Mouse (Mus musculus): Measurements from ENCODE around the gene Shroom3.

The Shroom3 gene

DNA sequence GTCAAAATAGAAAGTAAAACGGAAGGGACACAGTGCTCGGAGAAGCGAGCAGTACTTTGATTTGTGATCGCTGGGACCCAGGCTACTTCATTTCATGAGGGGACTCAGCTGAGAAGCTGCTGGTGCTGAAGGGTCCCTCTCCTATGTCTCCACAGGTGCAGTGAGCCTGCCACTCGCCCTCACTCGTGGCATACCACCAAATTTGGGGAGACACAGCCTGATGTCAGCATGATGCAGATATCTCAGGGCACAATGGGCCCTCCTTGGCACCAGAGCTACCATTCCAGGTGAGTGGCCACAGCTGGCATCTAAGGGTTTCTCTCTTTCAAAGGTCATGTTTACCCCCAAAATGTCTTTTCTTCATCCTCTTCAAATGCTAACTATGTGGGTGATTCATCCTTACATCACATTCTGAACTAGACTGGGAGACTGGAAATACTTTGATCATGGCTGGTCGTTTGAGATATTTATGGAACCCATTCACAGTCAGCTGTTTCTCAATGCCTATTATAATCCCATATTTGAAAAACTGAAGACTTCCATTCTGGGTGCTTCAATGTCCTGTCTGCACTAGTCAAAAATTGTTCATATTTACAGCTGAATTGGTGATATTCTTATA, 250.5 kb downstream of the Shroom3 start:
- no peak for DNase-seq (ENCODE audit: low spot score in 2 of 2)

DNA sequence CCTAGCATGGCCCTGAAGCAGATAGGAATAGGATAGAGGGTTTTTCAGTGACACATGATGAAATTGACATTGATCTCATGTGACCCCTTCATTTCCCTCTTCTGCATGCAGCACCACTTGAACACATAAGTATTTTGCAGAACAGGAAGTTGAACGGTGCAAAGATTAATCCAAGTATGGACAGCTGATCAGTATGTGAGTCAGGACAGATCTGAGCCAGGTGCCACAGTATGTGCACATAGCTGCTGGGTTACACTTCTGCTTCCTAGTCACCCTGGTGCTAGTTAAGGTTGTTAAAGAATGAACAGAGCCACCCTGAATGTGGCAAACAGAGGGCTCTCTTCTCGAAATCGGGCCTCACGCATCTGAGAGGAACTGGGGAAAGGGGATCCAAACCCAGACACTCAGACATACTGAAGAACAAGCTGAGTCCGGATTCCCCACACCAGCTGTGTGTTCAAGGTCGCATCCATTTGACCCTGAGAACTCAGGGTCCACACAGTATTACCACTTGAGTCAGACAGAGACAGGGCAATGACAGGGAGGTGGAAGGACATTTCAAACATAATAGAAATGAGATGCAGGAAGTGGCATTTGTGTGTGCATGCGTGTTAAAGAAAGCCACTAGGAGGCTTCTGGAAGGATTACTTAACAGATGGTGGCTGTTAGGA, 251.2 kb downstream of the Shroom3 start:
- DNase-seq (ENCODE audit: low spot score in 2 of 2): no peak

DNA sequence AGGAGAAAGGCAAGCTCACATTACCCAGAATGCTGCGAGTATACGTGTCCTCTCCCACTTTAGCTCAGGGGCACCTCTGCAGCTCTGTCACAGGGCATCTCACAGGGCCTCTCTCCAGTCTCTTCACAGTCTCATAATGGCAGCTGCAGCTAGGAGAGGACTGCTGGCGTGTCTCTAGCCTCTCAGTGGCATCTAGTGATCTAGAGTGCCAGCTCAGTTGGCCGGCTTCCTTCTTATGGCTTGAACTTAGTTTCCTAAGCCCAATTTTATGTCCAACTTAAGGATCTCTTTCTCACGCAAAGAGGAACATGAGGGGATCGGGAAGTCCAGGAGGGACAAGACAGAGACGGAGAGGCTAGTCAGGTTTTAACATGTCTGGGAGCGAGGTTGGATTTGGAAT, 252.6 kb downstream of the Shroom3 start:
- no peak for DNase-seq (ENCODE audit: low spot score in 2 of 2)

DNA sequence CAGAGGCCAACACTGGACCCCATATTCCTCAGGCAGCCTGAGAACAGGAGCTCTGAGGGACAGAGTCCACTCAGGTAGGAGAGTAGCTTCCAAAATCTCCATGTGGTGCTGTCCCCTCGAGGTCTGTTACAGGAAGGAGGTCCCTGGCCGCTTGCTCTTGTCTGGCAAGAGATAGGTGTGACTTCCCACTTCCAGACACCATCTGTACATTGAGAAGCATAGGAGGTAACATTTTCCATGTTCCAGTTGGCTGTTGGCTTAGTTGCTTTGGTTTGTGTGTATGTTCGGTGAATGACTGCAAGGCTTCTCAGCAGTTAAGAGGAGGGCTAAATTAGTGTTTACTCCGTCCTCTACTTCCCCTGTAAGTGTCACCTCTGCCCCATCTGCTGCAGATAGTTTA, 254.5 kb downstream of the Shroom3 start:
- no peak for DNase-seq (ENCODE audit: low spot score in 2 of 2)

DNA sequence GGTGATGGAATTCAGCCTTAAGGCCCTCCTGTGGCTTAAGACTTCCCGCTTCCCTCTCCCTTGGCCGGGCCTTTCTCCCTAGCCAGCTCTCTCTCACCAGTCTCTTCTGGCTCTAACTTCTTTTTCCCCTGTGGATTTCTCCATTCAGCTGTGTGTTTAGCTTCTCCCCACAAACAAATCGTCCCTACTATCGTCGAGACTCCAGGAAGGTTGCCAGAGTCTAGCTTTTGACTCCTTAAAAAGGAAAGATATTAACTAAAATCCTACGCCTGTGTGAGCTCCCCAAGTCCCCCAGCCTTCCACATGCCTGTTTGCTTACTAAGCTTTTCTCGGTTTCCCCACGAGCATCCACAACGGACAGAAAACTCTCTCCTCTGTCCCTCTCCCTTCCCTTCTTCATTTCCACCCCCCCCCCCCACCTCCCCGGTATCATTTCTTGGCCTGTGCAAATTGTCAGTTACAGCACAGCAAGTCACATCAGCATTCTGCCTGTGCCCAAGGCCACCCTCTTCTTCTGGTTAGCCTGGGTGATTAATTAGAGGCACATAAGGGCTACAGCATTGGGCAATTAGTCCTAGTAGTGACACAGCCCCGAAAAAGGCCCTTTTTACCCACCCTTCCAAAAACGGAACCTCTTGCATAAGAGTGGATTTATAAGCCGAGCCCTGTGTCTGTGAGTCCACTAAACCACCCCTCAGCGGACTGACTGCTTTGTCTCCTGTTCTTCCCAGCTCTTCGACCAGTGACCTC, 256.2 kb downstream of the Shroom3 start:
- DNase-seq (ENCODE audit: low spot score in 2 of 2): no peak

DNA sequence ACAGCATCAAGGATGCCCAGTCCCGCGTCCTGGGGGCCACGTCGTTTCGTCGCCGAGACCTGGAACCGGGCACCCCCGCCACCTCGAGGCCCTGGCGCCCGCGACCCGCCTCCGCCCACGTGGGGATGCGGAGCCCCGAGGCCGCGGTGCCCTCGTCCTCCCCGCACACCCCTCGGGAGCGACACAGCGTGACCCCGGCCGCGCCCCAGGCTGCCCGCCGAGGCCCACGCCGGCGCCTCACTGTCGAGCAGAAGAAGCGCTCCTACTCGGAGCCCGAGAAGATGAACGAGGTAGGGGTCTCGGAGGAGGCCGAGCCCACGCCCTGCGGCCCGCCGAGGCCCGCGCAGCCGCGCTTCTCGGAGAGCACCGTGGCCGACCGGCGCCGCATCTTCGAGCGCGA, 258.9 kb downstream of the Shroom3 start:
- DNase-seq (ENCODE audit: low spot score in 2 of 2): no peak

DNA sequence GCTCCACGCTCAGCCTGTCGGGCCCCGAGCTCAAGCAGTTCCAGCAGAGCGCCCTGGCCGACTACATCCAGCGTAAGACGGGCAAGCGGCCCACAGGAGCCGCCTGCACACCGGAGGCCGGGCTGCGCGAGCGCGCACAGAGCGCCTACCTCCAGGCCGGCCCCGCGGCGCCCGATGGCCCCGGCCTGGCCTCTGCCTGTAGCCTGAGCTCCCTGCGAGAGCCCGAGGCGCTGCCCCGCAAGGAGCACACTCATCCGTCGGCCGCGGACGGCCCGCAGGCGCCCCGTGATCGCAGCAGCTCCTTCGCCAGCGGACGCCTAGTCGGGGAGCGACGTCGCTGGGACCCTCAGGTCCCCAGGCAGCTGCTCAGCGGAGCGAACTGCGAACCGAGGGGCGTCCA, 259.3 kb downstream of the Shroom3 start:
- DNase-seq (ENCODE audit: low spot score in 2 of 2): no peak

DNA sequence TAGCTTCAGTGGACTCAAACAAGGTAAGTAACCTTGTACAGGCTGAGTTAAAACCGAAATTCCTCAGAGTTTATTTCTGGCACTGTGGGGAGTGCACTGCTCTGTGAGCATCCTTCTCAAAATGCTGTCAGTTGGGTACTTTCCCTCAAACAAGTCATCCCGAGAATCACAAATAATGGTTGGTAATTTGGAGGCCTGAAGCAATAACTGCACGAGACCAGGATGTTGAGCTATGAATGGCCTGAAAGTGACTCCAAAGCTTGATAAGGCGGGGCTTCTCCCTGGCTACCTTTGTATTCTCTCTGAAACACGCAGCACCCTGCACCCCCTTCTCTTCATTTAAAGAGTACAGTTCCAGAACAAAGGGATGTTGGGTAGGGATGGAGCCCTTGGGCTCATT, 261.6 kb downstream of the Shroom3 start:
- no peak for DNase-seq (ENCODE audit: low spot score in 2 of 2)

DNA sequence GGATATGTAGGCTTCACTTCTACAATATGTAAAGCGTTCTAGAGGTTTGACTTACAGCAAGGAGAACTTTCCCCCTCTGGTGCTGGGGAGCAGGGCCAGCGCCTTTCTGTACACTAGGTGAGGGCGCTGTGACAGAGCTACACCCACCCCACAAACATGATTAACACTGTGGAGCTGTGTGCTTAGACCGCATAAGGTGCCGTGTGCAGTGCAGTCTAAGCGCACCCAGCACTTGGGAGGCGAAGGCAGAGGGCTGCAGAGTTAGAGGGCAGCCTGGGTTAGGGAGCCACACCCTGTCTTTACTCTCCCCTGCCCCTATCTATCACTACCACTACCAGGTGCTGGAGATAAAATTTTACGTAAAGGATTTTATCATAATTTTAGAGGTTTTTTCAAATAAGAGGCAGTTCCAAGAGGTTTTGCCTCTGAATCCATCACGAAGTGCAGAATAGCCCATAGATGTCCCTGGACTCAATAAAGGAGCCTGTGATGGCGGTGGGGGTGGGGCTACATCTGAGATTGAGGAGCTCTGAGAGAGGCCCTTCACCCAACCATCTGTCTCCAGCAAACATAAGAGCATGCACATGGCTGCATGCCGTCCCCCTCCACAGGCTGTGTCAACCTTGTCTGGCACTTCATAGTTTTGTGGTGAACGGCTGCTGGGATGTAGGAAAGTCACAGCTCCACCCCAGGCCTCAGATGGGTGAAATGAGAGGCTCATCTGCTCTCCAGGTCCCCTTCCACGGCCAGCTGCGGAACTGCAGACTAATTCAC, 265.9 kb downstream of the Shroom3 start:
- no peak for DNase-seq (ENCODE audit: low spot score in 2 of 2)

DNA sequence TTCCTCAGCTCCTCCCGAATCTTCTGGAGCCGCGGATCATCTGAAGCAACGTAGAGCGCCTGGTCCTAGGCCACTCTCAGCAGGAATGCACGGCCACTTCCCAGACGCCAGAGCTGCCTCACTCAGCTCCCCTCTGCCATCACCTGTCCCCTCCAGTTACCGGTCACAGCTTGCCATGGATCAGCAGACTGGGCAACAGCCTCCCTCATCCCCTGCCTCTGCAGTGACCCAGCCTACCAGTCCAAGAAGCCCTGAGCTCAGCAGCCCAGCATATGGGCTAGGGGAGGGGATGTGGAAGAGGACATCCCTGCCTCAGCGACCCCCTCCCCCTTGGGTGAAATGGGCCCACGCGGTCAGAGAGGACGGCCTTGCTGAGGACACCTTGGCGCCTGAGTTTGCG, 267.3 kb downstream of the Shroom3 start:
- DNase-seq (ENCODE audit: low spot score in 2 of 2): no peak

DNA sequence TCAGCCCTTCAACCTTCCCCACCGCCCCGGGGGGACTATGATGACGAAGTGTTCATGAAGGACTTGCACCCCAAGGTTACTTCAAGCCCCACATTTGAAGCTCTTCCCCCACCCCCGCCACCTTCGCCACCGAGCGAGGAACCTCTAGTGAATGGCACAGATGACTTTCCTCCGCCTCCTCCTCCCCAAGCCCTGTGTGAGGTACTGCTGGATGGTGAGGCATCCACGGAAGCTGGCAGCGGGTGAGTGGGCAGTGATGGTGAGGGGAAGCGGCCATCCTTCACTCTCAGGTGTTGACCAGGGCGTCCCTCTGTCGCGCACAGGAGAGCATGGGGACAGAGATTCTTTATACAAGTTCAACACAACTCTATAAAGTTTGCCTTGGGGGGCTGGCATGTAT, 267.8 kb downstream of the Shroom3 start:
- no peak for DNase-seq (ENCODE audit: low spot score in 2 of 2)

DNA sequence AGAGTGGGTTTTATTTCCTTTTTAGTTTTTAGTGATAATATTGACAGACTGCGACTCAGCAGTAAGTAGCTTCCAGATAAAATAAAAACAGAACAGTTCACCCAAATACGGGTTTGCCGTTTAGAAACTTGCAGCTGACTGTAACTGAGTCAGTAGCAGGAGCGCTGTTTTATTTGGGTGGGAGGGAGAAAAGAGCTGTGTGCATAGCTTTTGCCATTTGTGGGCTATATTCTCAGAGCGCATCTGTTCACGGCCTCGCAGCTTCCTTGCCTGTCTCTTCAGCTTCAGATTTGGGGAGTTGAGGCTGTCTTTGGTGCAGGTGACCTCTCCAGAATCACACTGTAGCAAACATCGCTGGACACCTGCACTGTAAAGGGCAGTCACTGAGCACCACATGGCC, 270.6 kb downstream of the Shroom3 start:
- no peak for DNase-seq (ENCODE audit: low spot score in 2 of 2)

DNA sequence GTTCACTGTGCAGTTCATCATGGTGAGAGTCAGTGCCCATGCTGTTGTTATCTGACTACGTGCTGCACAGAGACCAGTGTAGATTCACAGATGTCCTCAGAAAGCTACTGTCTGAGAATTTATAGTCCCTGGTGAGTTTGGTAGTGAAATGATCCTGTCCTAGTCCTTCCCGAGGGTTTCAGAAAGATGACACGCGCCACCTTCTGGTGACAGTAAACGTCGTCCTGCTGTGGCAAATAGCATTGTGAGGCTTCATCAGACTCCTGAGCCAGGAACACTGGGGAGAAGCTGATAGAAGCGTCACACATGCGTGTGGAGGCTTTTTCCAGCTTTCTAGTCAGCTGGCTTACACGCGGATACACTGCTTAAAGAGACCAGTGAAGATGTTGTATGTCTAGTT, 271.1 kb downstream of the Shroom3 start:
- peak; percentile 90 to 92 for DNase-seq (ENCODE audit: low spot score in 2 of 2)

DNA sequence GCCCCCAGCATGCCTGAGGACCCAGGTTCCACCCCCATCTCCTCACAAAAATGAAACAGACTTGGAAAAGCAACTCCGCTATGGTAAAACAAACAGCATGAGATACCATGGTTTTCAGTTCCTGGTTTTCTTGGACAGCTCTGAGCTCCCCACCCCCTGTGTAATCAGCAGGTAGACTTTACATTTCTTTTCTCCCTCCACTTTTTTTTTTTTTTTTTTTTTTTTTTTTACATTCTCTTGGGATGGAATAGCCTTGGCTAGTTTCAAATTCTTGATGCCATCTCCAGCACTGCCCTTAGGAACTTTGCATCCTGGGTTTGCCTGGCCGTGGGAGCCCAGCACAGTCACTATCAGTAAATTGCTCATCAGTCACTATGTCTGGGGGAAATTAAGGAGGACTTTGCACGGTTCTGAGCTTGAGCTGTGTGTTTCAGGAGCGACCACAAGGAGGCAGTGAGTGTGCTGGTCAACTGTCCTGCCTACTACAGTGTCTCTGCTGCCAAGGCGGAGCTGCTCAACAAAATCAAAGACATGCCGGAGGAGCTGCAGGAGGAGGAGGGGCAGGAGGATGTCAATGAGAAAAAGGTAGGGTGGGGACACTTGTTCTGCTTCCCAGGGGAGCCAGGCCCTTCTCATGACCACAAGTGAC, 271.7 kb downstream of the Shroom3 start:
- DNase-seq (ENCODE audit: low spot score in 2 of 2): no peak

DNA sequence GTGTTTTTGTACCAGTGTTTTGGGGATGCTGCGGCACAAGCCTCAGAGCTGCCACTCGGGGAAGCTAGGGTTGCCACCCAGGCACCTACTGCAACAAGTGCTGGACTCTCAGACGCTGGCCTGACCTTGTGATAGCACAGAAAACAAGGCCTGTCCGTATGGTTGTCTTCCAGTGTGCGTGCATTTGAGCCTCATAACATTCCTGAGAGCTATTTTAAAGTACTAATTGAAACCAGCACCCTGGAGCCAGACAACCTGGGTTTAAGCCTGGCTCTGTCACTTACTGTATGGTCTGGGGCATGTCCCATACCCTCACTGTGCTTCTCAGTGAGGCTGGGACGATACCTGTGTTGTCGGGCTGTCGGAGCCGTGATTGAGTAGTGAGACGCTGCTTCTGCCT, 276.1 kb downstream of the Shroom3 start:
- no peak for DNase-seq (ENCODE audit: low spot score in 2 of 2)

DNA sequence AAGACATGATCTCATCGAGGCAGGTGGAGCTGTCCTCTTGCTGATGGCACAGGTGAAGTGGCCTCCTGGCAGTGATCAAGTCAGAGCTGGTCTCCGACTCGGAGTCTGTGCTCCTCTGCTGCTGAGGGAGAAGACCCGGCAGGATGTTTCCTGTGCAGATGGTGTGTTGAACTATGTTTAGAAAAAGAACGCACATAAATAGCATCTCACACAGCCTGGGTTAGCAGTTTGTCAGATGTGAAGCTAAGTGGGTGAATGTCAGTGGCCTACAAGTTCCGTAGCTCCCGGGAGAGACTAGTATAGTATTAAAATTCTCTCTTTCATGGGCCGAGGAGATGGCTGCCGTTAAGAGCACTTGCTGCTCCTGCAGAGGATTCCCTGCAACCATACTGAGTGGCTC, 276.5 kb downstream of the Shroom3 start:
- no peak for DNase-seq (ENCODE audit: low spot score in 2 of 2)

DNA sequence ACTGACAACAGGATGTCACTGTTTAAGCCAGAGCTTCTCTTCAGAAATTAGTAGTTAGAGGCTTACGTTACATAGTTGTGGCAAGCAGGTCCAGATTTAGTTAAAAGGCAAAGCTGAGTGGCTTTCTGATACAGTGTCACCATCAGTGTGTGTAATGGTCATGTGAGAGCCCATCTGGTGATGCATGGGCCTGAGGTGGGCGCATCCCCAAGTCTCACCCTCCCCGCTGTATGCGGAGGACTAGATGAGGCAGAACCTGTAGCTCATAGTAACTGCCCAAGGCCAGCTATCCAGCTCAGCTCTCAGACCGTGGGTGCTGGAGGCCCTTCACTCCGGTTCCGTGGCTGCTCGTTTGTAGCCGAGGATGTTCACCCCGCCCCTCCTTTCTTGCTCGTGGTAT, 278.1 kb downstream of the Shroom3 start:
- no peak for DNase-seq (ENCODE audit: low spot score in 2 of 2)

DNA sequence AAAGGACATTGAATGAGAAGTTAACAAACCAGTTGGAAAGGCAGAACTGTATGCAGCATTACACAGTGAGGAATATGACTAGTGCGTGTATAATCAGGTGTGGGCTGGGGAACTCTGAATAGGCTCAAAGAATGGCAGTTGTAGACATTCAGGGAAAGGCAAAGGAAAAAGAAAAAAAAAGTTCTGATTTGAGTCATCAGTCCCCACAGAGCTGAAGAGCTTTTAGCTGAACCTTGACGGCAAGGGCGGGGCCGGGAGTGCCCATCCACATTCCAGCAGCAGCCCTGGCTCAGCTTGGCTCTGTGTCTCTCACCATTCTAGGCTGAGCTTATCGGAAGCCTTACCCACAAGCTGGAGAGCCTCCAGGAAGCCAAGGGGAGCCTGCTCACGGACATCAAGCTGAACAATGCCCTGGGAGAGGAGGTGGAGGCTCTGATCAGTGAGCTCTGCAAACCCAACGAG, 278.6 kb downstream of the Shroom3 start:
- DNase-seq (ENCODE audit: low spot score in 2 of 2): no peak

DNA sequence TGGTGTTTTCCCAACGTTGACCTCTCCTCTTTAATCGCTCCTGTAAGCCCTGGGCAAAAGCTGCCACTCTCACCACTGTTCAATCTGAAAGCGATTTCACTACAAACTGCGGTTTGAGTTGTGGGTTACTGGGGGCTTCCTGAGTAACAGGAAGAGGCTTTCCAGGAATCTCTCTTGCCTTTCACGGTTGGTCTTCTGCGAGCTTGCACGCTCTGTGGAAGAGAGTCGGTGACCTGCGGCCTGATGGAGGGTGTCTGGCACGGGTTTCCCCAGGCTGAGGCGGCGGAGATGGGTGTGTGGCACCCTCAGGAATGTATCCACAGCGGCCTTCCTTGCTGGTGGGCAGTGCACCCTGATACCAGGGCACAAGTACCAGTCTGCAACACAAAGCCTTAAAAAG, 281.5 kb downstream of the Shroom3 start:
- DNase-seq (ENCODE audit: low spot score in 2 of 2): no peak

DNA sequence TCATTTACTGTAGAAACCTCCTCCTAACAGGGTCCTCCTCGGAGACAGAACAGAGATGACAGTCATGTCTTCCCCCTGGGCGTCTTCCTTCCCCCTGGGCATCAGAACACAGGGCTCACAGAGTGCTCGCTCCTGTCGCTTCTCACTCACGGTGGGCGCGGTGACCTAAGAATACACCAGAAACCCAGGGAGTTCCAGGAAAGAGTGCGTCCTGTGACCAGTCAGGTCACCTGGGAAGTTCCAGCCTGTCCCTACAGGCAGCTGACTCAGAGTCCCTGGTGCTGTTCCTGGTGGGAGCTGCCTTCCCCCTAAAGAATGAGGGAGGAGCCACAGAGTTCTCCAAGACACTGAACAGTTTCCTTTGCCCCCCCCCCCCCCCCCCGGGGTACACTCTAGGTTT, 283.9 kb downstream of the Shroom3 start:
- no peak for DNase-seq (ENCODE audit: low spot score in 2 of 2)

DNA sequence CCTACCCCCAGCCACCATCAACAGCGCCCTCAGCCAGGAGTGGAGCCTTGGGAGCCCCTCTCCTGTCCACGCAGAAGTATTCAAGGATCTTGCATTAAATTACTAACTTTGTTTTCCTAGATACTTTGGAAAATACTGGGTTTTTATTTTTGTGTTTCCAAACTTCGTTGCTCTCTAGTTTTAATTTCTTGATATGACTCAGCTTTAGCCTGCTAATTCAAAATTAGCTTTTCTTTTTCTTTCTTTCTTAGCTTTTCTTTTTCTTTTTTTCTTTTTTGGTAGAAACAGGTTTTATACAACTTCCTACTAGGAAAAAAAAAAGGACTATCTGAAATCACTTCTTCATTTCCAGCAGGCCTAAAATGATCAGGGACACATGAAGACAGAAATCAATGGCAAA, 284.7 kb downstream of the Shroom3 start:
- DNase-seq (ENCODE audit: low spot score in 2 of 2): no peak

DNA sequence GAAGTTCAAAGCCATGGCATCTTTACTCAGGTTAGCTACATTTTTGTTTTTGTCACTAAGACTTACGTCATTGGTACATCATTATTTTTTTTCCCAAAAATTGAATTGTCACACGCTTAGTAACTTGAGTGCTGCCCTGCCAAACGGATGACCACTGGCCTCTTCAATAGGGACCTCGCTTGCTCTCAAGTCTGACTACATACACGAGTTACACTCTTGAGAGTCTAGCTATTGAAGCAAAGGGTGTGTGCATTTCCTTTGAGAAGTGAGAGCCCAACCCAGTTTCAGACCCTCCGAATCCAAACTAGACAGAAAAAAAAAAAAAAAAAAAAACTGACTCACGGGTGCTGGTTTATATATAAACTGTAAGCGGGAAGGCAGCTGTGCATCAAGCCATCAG, 286.2 kb downstream of the Shroom3 start:
- no peak for DNase-seq (ENCODE audit: low spot score in 2 of 2)
